Mouse (Mus musculus) mesoderm, embryonic 11.5 days (tissue): Measurements from ENCODE around the gene Gm21887.
A peak's percentile ranks its signal among the peaks of the same experiment; 100 is the strongest.
"Not testable (repeated sequence)": the region's sequence is repeated elsewhere in the genome, so short reads cannot be mapped to it uniquely, and the experiment has no call there.

Source experiments
- DNase-seq: peaks from one replicate; pipeline ENCODE4 v3.0.0-alpha.2; 2012; ENCODE audit warnings: low read depth, low spot score

The Gm21887 gene

DNA sequence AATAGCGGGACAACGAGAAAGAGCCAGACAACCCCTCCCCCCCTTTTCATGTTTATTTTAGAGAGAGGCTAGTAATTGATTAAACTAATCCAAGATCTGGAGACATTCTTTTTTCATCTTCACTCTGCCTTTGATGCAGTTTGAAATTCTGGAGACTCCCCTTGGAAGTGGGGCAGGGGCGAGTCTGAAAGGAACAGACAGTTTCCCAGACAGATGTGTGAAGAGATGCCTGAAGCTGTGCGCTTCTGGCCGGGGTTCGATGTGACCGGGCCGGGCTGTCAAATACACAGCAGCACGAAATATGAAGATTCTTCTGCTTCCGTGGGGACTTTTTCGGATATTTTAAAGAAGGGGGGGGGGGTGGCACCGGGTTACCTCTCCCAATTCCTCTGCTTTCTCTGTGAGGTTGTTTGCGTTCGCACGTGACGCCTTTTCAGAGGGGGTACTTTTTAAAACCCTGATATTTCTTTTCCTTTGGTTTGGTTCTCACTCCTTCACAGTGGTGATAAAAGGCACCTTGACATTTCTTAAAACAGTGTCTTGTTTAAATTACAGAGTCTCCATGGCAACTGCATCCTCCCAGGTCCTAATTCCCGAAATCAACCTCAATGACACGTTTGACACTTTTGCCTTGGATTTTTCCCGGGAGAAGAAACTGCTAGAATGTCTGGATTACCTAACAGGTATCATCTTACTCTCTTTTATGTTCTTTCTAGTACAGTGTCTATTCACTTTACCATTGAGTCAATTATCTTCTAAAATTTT, 25.9 kb upstream of the Gm21887 start:
- peak; percentile 35 for DNase-seq

DNA sequence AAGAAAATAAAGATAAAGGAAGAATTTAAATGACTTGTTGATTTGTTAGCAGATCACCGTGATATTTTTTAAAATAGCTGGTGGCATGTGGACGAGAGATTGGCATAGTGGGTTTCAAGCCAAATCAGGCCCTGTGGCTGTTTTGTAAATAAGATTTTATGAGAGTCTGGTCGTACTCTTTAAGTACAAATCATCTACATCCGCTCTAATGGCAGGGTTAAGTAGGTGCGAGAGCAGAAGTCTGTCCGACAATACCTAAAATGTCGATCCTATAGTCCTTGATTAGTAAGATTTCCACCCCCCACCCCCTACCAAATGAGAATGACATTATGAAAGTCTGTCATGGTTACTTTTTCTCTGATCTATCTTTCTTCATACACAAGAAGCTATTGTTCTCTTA, 25.1 kb upstream of the Gm21887 start:
- peak; percentile 24 for DNase-seq

DNA sequence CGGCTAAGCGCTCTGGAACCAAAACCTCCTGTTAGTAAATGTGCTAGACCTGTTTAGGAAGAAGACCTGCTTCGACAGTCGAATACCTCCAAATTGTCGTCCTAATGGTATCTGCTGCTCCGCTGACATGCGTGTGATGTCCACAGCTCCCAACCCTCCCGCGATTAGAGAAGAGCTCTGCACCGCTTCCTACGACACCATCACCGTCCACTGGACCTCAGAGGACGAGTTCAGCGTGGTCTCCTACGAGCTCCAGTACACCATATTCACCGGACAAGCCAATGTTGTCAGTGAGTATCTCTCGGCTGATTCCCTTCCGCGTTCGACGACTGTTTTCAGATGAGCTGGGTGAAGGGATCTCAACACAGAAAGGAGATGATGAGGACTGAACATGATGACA, 24.6 kb upstream of the Gm21887 start:
- DNase-seq: peak; percentile 48

DNA sequence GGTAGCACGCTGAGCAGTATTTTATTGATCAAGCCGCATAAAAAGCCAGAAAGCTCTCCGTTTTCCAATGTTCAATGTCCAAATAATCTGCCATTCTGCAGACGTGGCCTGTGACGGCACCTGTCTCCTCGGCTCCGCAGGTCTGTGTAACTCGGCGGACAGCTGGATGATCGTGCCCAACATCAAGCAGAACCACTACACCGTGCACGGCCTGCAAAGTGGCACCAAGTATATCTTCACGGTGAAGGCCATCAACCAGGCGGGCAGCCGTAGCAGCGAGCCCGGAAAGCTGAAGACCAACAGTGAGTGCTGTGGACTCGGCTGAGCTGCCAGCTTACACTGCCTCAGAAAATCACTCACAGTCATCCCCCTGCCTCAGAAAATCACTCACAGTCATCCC, 23.7 kb upstream of the Gm21887 start:
- DNase-seq: peak; percentile 38

DNA sequence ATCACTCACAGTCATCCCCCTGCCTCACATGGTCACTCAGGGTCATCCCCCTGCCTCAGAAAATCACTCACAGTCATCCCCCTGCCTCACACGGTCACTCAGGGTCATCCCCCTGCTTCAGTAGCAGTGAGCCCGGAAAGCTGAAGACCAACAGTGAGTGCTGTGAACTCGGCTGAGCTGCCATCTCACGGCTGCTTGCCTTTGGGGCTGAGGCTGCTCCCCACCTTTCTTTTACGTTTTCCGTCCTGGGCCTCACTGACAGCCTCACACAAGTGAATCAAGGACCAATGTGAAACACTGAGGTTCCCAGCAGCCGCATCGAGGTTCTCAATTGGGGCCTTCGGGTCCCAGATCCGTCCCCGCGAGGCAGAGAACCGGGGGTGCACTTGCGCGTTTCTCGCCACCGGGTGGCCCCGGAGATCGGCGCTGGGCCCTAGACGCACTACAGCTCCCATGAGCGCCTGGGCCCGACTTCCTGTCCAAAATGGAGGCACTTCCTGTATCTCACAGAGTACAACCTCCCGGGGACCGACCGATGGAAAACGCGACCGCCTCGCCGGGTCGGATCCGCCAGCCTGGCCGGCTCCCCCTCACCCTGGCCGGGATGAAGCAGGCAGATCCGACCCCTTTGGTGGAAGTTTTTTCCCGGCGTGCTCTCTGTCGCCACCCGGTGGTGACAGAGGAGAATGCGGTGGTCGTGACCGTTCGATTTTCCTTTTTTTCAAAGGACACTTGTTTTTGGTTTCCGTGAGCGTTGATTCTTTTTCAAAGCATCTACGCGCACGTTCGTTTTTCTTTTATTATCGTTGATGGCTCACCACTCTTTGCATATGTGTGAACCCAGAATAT, 22.7 kb upstream of the Gm21887 start:
- peak; percentile 92 for DNase-seq

DNA sequence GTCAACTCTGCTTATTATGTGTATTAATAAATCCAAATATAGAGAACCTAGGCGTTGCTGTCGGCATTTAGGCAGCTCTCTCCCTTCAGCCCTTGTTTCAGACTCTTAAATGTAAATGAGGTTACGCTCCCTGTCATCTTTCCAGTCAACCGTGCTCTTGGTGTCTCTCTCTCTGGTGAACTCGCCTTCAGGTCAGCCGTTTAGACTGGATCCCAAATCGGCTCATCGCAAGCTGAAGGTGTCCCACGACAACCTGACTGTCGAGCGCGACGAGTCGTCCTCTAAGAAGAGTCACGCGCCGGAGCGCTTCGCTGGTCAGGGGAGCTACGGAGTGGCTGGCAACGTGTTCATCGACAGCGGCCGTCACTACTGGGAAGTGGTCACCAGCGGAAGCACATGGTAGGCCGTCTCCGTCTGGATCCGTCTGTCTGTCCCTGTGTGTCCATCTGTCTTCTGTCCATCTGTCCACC, 22.1 kb upstream of the Gm21887 start:
- DNase-seq: peak; percentile 76

DNA sequence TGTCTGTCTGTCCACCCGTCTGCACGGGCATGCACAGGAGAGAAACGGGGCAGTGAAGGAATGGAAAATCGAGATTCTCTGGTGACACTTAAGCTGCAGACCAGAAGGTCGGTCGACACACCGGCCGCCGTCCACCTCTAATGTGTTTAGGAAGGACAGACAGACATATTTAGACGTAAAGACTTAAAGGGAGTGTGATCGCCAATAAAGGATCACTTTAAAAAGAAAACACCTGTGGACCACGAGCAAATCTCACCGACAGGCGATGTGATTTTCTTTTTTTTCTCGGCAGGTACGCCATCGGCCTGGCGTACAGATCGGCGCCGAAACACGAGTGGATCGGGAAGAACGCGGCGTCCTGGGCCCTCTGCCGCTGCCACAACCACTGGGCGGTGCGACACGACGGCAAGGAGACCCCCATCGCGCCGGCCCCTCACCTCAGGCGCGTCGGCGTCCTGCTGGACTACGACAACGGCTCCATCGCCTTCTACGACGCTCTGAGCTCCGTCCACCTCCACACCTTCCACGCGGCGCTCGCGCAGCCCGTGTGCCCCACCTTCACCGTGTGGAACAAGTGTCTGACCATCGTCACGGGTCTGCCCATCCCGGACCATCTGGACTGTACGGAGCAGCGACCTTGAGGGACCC, 20.8 kb upstream of the Gm21887 start:
- peak; percentile 62 for DNase-seq

DNA sequence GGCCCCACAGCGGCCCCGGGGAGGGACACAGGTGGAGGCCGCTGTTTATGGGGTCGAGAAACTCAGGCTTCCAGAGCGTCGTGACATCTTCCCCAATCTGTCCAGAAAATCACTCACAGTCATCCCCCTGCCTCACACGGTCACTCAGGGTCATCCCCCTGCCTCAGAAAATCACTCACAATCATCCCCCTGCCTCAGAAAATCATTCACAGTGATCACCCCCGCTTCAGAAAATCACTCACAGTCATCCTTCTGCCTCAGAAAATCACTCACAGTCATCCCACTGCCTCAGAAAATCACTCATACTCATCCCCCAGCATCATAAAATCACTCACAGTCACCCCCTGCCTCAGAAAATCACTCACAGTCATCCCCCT, 20.3 kb upstream of the Gm21887 start:
- DNase-seq: peak; percentile 58

DNA sequence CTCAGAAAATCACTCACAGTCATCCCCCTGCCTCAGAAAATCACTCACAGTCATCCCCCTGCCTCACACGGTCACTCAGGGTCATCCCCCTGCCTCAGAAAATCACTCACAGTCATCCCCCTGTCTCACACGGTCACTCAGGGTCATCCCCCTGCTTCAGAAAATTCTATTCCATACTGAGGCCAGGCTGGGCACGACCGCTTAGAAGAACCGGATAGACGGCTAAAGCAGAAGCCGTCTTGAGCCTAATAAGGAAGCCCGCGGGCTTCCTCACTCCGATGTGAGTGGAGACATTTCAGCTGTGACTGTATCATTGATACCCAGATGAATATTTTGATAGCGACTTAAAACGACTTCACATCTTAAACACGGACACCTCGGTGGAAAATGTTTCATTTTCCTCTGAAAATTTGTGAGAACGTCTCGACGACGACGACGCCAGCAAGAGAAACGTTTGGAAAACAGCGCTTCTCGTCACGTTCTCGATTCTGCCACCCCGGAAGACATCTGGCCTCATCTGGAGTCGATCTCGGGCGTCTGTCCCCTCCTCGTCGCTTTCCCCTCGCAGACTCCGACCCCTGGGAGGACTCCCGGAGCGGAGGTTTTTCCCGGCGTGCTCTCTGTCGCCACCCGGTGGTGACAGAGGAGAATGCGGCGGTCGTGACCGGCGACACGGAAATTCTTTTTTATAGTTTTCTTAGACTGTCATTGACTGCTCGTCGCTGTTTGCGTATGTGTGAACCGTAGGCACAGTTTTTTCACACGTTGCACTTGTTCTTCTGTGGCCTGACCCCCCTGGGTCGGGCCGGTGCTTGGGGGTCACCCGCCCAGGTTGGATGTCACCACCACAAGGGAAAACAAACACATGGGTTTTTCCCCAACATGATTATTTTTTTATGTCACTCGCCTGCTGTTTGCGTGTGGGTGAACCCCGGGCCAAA, 19.5 kb upstream of the Gm21887 start:
- peak; percentile 84 for DNase-seq

DNA sequence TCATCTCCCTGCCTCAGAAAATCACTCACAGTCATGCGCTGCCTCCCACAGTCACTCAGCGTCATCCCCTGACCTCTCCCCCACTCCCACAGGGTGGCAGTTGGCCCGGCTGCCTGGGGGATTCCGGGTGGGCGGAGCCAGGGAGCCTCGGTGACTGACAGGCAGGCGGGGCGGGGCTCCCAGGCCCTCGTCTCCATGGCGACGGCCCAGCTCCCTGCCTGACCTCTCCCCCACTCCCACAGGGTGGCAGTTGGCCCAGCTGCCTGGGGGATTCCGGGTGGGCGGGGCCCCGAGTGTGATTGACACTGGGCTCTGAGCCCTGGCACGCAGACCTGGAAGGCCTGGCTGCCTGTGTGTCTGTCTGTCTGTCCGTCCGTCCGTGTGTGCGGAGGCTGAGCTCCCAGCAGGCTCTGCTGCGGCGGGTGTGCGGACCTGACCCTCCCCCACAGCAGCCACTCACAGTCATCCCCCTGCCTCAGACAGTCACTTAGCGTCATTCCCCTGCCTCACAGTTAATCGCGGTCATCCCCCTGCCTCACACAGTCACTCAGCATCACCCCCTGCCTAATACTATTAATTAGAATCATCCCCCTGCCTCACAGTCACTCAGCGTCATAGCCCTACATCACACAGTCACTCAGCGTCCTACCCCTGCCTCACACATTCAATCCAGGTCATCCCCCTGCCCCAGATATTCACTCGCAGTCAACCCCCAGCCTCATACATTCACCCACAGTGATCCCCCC, 18.2 kb upstream of the Gm21887 start:
- peak; percentile 100 for DNase-seq

DNA sequence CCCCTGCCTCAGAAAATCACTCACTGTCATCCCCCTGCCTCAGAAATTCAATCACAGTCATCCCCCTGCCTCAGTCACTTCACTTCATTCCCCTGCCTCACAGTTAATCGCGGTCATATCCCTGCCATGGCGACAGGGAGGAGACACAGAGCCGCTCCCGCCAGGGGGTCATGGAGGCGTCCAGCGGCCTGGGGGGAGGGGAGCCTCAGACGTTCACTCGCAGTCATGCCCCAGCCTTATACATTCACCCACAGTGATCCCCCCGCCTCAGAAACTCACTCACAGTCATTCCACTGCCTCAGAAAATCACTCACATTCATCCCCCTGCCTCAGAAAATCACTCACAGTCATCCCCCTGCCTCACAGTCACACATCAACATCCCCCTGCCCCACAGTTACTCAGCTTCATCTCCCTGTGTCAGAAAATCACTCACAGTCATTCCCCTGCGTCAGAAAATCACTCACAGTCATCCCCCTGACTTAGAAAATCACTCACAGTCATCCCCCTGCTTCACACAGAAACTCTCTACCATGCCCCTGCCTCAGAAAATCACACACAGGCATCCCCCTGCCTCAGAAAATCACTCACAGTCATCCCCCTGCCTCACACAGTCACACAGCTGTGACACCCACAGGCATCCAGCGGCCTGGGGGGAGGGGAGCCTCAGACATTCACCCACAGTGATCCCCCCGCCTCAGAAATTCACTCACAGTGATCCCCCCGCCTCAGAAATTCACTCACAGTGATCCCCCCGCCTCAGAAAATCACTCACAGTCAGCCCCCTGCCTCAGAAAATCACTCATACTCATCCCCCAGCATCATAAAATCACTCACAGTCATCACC, 17.2 kb upstream of the Gm21887 start:
- not testable (repeated sequence) for DNase-seq

DNA sequence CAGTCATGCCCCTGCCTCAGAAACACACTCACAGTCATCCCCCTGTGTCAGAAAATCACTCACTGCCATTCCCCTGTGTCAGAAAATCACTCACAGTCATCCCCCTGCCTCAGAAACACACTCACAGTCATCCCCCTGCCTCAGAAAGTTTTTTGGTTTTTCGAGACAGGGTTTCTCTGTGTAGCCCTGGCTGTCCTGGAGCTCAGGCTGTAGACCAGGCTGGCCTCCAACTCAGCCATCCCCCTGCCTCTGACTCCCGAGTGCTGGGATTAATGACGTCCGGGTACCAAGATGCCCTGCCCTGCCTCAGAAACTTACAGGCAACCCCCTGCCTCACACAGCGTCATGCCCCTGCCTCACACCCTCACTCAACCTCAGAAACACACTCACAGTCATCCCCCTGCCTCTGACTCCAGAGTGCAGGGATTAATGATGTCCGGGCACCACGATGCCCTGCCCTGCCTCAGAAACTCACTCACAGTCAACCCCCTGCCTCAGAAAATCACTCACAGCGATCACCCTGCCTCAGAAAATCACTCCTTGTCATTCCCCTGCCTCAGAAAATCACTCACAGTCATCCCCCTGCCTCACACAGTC, 16.4 kb upstream of the Gm21887 start:
- DNase-seq: not testable (repeated sequence)

DNA sequence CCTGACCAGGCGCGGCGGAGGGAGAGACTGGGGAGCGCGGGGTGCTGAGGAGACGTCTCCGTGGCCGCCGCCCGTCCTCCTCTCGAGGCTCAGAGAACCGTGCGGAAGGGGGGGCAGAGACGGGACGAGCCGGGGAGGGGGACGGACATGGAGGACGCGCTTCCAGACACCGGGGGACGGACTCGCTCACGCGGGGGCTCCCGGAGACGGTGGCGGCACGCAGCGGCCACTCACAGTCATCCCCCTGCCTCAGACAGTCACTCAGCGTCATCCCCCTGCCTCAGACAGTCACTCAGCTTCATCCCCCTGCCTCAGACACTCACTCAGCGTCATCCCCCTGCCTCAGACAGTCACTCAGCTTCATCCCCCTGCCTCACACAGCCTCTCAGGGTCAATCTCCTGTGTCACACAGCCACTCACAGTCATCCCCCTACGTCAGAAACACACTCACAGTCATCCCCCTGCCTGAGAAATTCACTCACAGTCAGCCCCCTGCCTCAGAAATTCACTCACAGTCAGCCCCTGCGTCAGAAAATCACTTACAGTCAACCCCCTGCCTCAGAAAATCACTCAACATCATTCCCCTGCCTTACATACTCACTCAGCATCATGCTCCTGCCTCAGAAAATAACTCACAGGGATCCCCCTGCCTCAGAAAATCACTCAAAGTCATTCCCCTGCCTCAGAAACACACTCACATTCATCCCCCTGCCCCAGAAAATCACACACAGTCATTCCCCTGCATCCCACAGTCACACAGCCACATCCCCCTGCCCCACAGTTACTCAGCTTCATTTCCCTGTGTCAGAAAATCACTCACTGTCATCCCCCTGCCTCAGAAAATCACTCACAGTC, 15.2 kb upstream of the Gm21887 start:
- DNase-seq: not testable (repeated sequence)

DNA sequence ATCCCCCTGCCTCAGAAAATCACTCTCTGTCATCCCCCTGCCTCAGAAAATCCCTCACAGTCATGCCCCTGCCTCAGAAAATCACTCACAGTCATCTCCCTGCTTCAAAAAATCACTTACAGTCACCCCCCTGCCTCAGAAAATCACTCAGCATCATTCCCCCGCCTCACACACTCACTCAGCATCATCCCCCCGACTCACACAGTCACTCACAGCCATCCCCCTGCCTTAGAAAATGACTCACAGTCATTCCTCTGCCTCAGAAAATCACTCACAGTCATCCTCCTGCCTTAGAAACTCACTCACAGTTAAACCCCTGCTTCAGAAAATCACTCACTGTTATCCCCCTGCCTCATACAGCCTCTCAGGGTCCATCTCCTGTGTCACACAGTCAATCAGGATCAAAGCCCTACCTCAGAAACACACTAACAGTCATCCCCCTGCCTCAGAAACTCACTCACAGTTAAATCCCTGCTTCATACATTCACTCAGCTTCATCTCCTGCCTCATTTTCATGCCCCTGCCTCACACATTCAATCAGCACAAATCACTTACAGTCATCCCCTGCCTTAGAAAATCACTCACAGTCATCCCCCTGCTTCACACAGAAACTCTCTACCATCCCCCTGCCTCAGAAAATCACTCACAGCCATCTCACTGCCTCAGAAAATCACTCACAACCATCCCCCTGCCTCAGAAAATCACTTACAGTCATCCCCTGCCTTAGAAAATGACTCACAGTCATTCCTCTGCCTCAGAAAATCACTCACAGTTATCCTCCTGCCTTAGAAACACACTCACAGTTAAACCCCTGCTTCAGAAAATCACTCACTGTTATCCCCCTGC, 14.4 kb upstream of the Gm21887 start:
- peak; percentile 90 for DNase-seq

DNA sequence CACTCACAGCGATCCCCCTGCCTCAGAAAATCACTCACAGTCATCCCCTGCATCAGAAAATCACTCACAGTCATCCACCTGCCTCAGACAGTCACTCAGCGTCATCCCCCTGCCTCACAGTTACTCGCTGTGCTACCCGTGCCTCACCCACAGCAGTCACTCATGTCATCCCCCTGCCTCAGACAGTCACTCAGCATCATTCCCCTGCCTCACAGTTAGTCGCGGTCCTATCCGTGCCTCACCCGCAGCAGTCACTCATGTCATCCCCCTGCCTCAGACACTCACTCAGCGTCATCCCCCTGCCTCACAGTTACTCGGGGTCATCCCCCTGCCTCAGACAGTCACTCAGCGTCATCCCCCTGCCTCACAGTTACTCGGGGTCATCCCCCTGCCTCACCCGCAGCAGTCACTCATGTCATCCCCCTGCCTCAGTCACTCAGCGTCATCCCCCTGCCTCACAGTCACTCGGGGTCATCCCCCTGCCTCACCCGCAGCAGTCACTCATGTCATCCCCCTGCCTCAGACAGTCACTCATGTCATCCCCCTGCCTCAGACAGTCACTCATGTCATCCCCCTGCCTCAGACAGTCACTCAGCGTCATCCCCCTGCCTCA, 13.4 kb upstream of the Gm21887 start:
- not testable (repeated sequence) for DNase-seq

DNA sequence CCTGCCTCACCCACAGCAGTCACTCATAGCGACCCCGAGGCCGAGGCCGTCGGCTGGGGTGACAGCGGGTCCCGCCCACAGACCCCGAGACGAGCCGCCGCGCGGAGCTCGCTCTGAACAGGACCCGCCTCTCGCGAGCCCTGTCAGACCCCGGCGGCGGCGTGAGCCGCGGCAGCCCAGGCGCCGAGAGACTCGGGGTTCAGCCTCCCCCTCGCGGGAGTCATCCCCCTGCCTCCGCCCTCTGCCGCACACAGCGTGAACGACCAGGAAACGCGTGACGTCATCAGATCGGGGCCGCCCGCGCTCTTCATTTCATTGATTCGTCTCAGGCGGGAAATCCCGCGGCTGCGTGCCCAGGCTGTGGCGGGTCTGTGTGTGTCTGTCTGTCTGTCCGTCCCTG, 12.5 kb upstream of the Gm21887 start:
- DNase-seq: peak; percentile 100

DNA sequence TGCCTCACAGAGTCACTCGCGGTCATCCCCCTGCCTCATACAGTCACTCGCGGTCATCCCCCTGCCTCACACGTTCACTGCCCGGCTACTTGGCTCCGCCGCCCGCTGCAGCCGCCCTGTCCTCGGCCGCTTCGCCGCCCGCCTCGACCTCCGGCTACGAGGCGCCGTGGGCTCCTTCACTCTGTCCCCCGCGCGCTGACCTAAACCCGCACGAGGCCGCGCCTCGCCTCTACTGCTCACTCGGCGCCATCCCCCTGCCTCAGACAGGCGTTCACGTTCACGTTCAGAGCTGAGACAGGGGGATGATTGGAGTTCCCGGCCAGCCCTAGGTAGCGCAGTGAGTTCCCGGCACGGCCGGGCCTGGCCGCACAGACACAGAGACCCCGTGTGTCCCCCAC, 12.0 kb upstream of the Gm21887 start:
- DNase-seq: not testable (repeated sequence)
